Mouse (Mus musculus) liver, embryonic 16.5 days (tissue): ENCODE data around the gene Pmm2. TPM values are rescaled to one million over a fixed set of nuclear protein-coding genes. Genes with fewer than 3 reads are reported as not detected.

Experiments
- ATAC-seq: fragments of 200-750 bp; cut with Nextera tagmentation; 2 replicates; pipeline ENCODE4 v1.8.0; 2017; ENCODE audit warnings: low read depth, mild to moderate bottlenecking, moderate number of reproducible peaks, moderate library complexity
- H3K27ac ChIP-seq: fragments of 300-500 bp; sonication (generic); 2 replicates; pipeline ENCODE4 v1.5.1; 2014; ENCODE audit warnings: mild to moderate bottlenecking, low read length
- H3K27me3 ChIP-seq: fragments of 300-500 bp; sonication (generic); 2 replicates; pipeline ENCODE4 v1.6.1; 2014; ENCODE audit warnings: low read depth, low read length, mixed read lengths; ENCODE audit not compliant: control insufficient read depth, insufficient read depth
- H3K36me3 ChIP-seq: fragments of 300-500 bp; sonication (generic); 2 replicates; pipeline ENCODE4 v1.6.1; 2014; ENCODE audit warnings: mild to moderate bottlenecking; ENCODE audit not compliant: control insufficient read depth, insufficient read depth
- H3K4me1 ChIP-seq: fragments of 300-500 bp; sonication (generic); 2 replicates; pipeline ENCODE4 v1.6.1; 2014; ENCODE audit warnings: low read depth, low read length, mixed read lengths; ENCODE audit not compliant: control insufficient read depth
- H3K4me2 ChIP-seq: fragments of 300-500 bp; sonication (generic); 2 replicates; pipeline ENCODE4 v1.6.1; 2014; ENCODE audit warnings: low read depth, low read length, mixed read lengths
- H3K4me3 ChIP-seq: fragments of 300-500 bp; sonication (generic); 2 replicates; pipeline ENCODE4 v1.5.1; 2014; ENCODE audit warnings: low read depth, mild to moderate bottlenecking, low read length
- H3K9ac ChIP-seq: fragments of 300-500 bp; sonication (generic); 2 replicates; pipeline ENCODE4 v1.6.1; 2014; ENCODE audit warnings: low read depth, low read length
- H3K9me3 ChIP-seq: fragments of 300-500 bp; sonication (generic); replicated peaks from 2 replicates; pipeline ENCODE4 v1.6.1; 2016; ENCODE audit warnings: low read length; ENCODE audit not compliant: control insufficient read depth
- WGBS: fragments of 180-500 bp; shearing (Covaris S2); extraction: QIAGEN DNeasy Blood & Tissue Kit; methylation state at CpG from one replicate; pipeline ENCODE4 v1.1.7; 2014; ENCODE audit not compliant: insufficient replicate concordance; 5-methylcytosine and 5-hydroxymethylcytosine counted together
- polyA plus RNA-seq: library from polyadenylated mRNA; unstranded; fragments of >200 nt; fragmentation: Nextera tagmentation; extraction: Ambion mirVana; gene quantifications from 2 replicates; pipeline ENCODE4 v1.2.1, GENCODE M21; 2015

Gene Pmm2
- polyA plus RNA-seq, 1 experiment from 2014 or later = 29.5 TPM

GRCm38 (mm10) chr16:8671551-8672349 is 34.3 kb downstream of the Pmm2 start, which contains the start of gene Carhsp1:
Carhsp1 (minus strand) TSS chr16:8672155.
- H3K27ac ChIP-seq = peak within 1 kb of the TSS; percentile 90
- H3K36me3 ChIP-seq = peaks cover 5% of the 10 kb centered on the region
- under 1% methylated on average over 65 of the region's 67 CpGs for WGBS
- no peaks in the 10 kb centered on the region for H3K27me3 ChIP-seq
- H3K4me2 ChIP-seq = peak within 1 kb of the TSS; percentile 75
- H3K4me3 ChIP-seq = peak within 1 kb of the TSS; percentile 81
- peak within 1 kb of the TSS; percentile 84 for H3K9ac ChIP-seq
- peaks cover 83% of the 10 kb centered on the region for H3K4me1 ChIP-seq
- H3K9me3 ChIP-seq = no peaks in the 10 kb centered on the region
- ATAC-seq = peak; percentile 84

GRCm38 (mm10) chr16:8672350-8672687 is 34.8 kb downstream of the Pmm2 start:
- Histone ChIP-seq H3K9me3 (no peaks in the 10 kb centered on the region), H3K4me1 (peaks cover 83% of the 10 kb centered on the region), H3K27me3 (no peaks in the 10 kb centered on the region), H3K4me2 (peak overlapping the region; percentile 75), H3K4me3 (peak overlapping the region; percentile 81), H3K27ac (peak overlapping the region; percentile 90), H3K36me3 (peaks cover 5% of the 10 kb centered on the region), H3K9ac (peak overlapping the region; percentile 84)
- WGBS = 0% methylated on average over 18 of the region's 18 CpGs
- no peak for ATAC-seq

- H3K27me3 ChIP-seq = no peaks in the 10 kb centered on the region
- ATAC-seq = no peak
- H3K27ac ChIP-seq = peak overlapping the region; percentile 90
- peak overlapping the region; percentile 75 for H3K4me2 ChIP-seq
- peaks cover 83% of the 10 kb centered on the region for H3K4me1 ChIP-seq
- H3K9me3 ChIP-seq = no peaks in the 10 kb centered on the region
- H3K36me3 ChIP-seq = peaks cover 5% of the 10 kb centered on the region
- H3K9ac ChIP-seq = peak overlapping the region; percentile 84
- peak overlapping the region; percentile 81 for H3K4me3 ChIP-seq
These were observed 35.3 kb downstream of the Pmm2 start for GRCm38 (mm10) chr16:8672811-8673210.

- 52% methylated on average over 6 of the region's 6 CpGs for WGBS
- Histone ChIP-seq H3K27ac (peak overlapping the region; percentile 90), H3K4me3 (no peak overlapping the region), H3K4me2 (peak overlapping the region; percentile 75; the same call in 1 of the 2 replicates), H3K4me1 (peaks cover 82% of the 10 kb centered on the region), H3K9me3 (no peaks in the 10 kb centered on the region), H3K36me3 (peaks cover under 1% of the 10 kb centered on the region), H3K27me3 (no peaks in the 10 kb centered on the region), H3K9ac (peak overlapping the region; percentile 84)
- ATAC-seq = no peak
These were observed 35.9 kb downstream of the Pmm2 start for GRCm38 (mm10) chr16:8673343-8673742.

GRCm38 (mm10) chr16:8674165-8674564 is 36.7 kb downstream of the Pmm2 start:
- Histone ChIP-seq H3K27me3 (no peaks in the 10 kb centered on the region), H3K9ac (0 out of 2 replicates have a peak overlapping the region, but pooled peaks have one; percentile 10), H3K4me1 (peaks cover 82% of the 10 kb centered on the region), H3K4me3 (peak overlapping the region; percentile 7; the same call in 1 of the 2 replicates), H3K27ac (peak overlapping the region; percentile 30), H3K36me3 (no peaks in the 10 kb centered on the region; the same call in 1 of the 2 replicates), H3K9me3 (no peaks in the 10 kb centered on the region), H3K4me2 (peak overlapping the region; percentile 35)
- whole genome bisulfite sequencing = 2% methylated on average over 8 of the region's 8 CpGs
- no peak for ATAC-seq

GRCm38 (mm10) chr16:8675559-8675958 is 38.1 kb downstream of the Pmm2 start:
- peak; percentile 33 for ATAC-seq
- H3K9ac ChIP-seq = peak overlapping the region; percentile 58

GRCm38 (mm10) chr16:8676228-8676627 is 38.8 kb downstream of the Pmm2 start:
- H3K36me3 ChIP-seq = no peaks in the 10 kb centered on the region
- peak overlapping the region; percentile 41 for H3K4me3 ChIP-seq
- 23% methylated on average over 2 of the region's 2 CpGs for WGBS
- peak overlapping the region; percentile 58 for H3K9ac ChIP-seq
- no peaks in the 10 kb centered on the region for H3K9me3 ChIP-seq
- peaks cover 76% of the 10 kb centered on the region for H3K4me1 ChIP-seq
- ATAC-seq = peak; percentile 59
- peak overlapping the region; percentile 98 for H3K27ac ChIP-seq
- H3K27me3 ChIP-seq = no peaks in the 10 kb centered on the region
- H3K4me2 ChIP-seq = peak overlapping the region; percentile 72

More at GRCm38 (mm10) chr16:8675559-8675958, 38.1 kb downstream of the Pmm2 start:
- 34% methylated on average over 8 of the region's 8 CpGs for WGBS
- no peaks in the 10 kb centered on the region for H3K27me3 ChIP-seq
- H3K4me2 ChIP-seq = peak overlapping the region; percentile 72
- peak overlapping the region; percentile 41 for H3K4me3 ChIP-seq
- H3K4me1 ChIP-seq = peaks cover 78% of the 10 kb centered on the region
- no peaks in the 10 kb centered on the region for H3K9me3 ChIP-seq
- peak overlapping the region; percentile 98 for H3K27ac ChIP-seq
- no peaks in the 10 kb centered on the region for H3K36me3 ChIP-seq

GRCm38 (mm10) chr16:8676800-8677199 is 39.3 kb downstream of the Pmm2 start:
- no peak overlapping the region for H3K4me3 ChIP-seq
- peak overlapping the region; percentile 72 for H3K4me2 ChIP-seq
- no peaks in the 10 kb centered on the region for H3K9me3 ChIP-seq
- peak; percentile 9; the same call in 1 of the 2 replicates for ATAC-seq
- WGBS = 50% methylated on average over 4 of the region's 4 CpGs
- H3K9ac ChIP-seq = peak overlapping the region; percentile 58
- H3K36me3 ChIP-seq = no peaks in the 10 kb centered on the region
- no peaks in the 10 kb centered on the region for H3K27me3 ChIP-seq
- peak overlapping the region; percentile 98 for H3K27ac ChIP-seq
- H3K4me1 ChIP-seq = peaks cover 76% of the 10 kb centered on the region

GRCm38 (mm10) chr16:8678035-8678434 is 40.6 kb downstream of the Pmm2 start:
- Histone ChIP-seq H3K9ac (peak overlapping the region; percentile 46), H3K36me3 (no peaks in the 10 kb centered on the region), H3K27me3 (no peaks in the 10 kb centered on the region), H3K4me3 (no peak overlapping the region), H3K9me3 (no peaks in the 10 kb centered on the region), H3K27ac (peak overlapping the region; percentile 85), H3K4me1 (peaks cover 70% of the 10 kb centered on the region), H3K4me2 (peak overlapping the region; percentile 34)
- ATAC-seq = peak; percentile 33
- WGBS = 44% methylated on average over 5 of the region's 5 CpGs
